In genomic region chr19:53430356-53430755, GRCm38 (mm10) we compare ENCODE assay signal across 12 mouse cellular contexts. TPM values are rescaled to one million over a fixed set of nuclear protein-coding genes. Genes with fewer than 3 reads are reported as not detected.
DNase-seq lines count a peak whose midpoint lies in the region; ATAC-seq lines count a peak whose summit lies in the region.
"Had no signal": no experiment of that assay in that cellular context is flagged by ENCODE, and none has a peak within 500 bp of the region (broad histone marks: within the 10 kb centered on the region; RNA-seq: fewer than 3 reads in every experiment).

No protein-coding gene starts in this region.

- no peak overlapping the region for H3K4me3 ChIP-seq in midbrain, embryonic 13.5 days (replicated peaks)
- H3K4me3 ChIP-seq in midbrain, embryonic 10.5 days = no peak overlapping the region
- H3K4me3 ChIP-seq in hindbrain, embryonic 13.5 days = no peak overlapping the region
- H3K4me3 ChIP-seq in heart, embryonic 11.5 days (ENCODE audit: low read depth, low read length) = no peak overlapping the region
- H3K4me3 ChIP-seq: liver, embryonic 13.5 days; myocyte had no signal

- H3K27me3 ChIP-seq in midbrain, embryonic 13.5 days = no peaks in the 10 kb centered on the region; the same call in 1 of the 2 replicates
- no peaks in the 10 kb centered on the region for H3K27me3 ChIP-seq in midbrain, embryonic 10.5 days (ENCODE audit: low read depth, poor library complexity, severe bottlenecking)
- H3K27me3 ChIP-seq in hindbrain, embryonic 13.5 days = 0 out of 2 replicates have a peak, but pooled peaks cover 8% of the 10 kb centered on the region
- no peaks in the 10 kb centered on the region for H3K27me3 ChIP-seq in heart, embryonic 11.5 days (ENCODE audit: control insufficient read depth, insufficient read depth, low read length)
- H3K27me3 ChIP-seq: liver, embryonic 13.5 days had no signal

- H3K9ac ChIP-seq in midbrain, embryonic 13.5 days (replicated peaks) = no peak overlapping the region
- no peak overlapping the region for H3K9ac ChIP-seq in hindbrain, embryonic 13.5 days
- H3K9ac ChIP-seq in heart, embryonic 11.5 days (ENCODE audit: low read depth, low read length) = no peak overlapping the region
- H3K9ac ChIP-seq: liver, embryonic 13.5 days had no signal

- intact Hi-C loops in left cerebral cortex, postnatal 25 days (cut with DNase I) = loop anchor here (1.0 kb wide), 1 partner anchor 39 kb away; no protein-coding TSS in a partner anchor

- H3K36me3 ChIP-seq in midbrain, embryonic 13.5 days = no peaks in the 10 kb centered on the region
- H3K36me3 ChIP-seq in midbrain, embryonic 10.5 days = no peaks in the 10 kb centered on the region
- no peaks in the 10 kb centered on the region for H3K36me3 ChIP-seq in hindbrain, embryonic 13.5 days
- H3K36me3 ChIP-seq in heart, embryonic 11.5 days (ENCODE audit: control insufficient read depth, insufficient read depth, low read length) = no peaks in the 10 kb centered on the region
- H3K36me3 ChIP-seq: liver, embryonic 13.5 days had no signal

- DNase-seq in midbrain, embryonic 10.5 days (ENCODE audit: low spot score) = no peak
- peak; percentile 72 to 95 for DNase-seq in left cerebral cortex, postnatal 25 days (ENCODE audit: low spot score in 2 of 2)
- no peak for DNase-seq in embryo, embryonic 9.5 days (ENCODE audit: extremely low spot score)
- DNase-seq: liver, embryonic 13.5 days had no signal

- peak; percentile 81 for ATAC-seq in midbrain, embryonic 13.5 days
- peak; percentile 77 for ATAC-seq in hindbrain, embryonic 13.5 days (ENCODE audit: low FRiP score)
- no peak for ATAC-seq in heart, embryonic 11.5 days (replicated peaks; ENCODE audit: insufficient number of reproducible peaks, low FRiP score, low TSS enrichment)
- no peak for ATAC-seq in erythroid progenitor cell, adult 5-6 weeks (replicated peaks; ENCODE audit: low FRiP score, poor library complexity, severe bottlenecking)
- no peak for ATAC-seq in inflammation-experienced regulatory T-cells, adult 6 months

- peaks cover 12% of the 10 kb centered on the region for H3K4me1 ChIP-seq in midbrain, embryonic 13.5 days (replicated peaks)
- peaks cover 20% of the 10 kb centered on the region for H3K4me1 ChIP-seq in midbrain, embryonic 10.5 days
- peaks cover 21% of the 10 kb centered on the region for H3K4me1 ChIP-seq in hindbrain, embryonic 13.5 days (replicated peaks)
- H3K4me1 ChIP-seq in heart, embryonic 11.5 days (ENCODE audit: control insufficient read depth, insufficient read depth, low read length) = peaks cover 13% of the 10 kb centered on the region
- H3K4me1 ChIP-seq: liver, embryonic 13.5 days had no signal

- H3K27ac ChIP-seq in midbrain, embryonic 13.5 days = peak overlapping the region; percentile 35
- H3K27ac ChIP-seq in midbrain, embryonic 10.5 days (replicated peaks) = no peak overlapping the region
- H3K27ac ChIP-seq in hindbrain, embryonic 13.5 days = peak overlapping the region; percentile 68
- no peak overlapping the region for H3K27ac ChIP-seq in heart, embryonic 11.5 days (ENCODE audit: low read depth, low read length)
- H3K27ac ChIP-seq: liver, embryonic 13.5 days had no signal

- H3K9me3 ChIP-seq in midbrain, embryonic 13.5 days = no peaks in the 10 kb centered on the region
- H3K9me3 ChIP-seq in midbrain, embryonic 10.5 days (replicated peaks) = no peaks in the 10 kb centered on the region
- H3K9me3 ChIP-seq in hindbrain, embryonic 13.5 days = no peaks in the 10 kb centered on the region
- no peaks in the 10 kb centered on the region for H3K9me3 ChIP-seq in heart, embryonic 11.5 days (replicated peaks; ENCODE audit: control insufficient read depth, low read length)
- H3K9me3 ChIP-seq: liver, embryonic 13.5 days had no signal

- 50% methylated on average over 9 of the region's 9 CpGs for WGBS in midbrain, embryonic 13.5 days
- 83% methylated on average over 9 of the region's 9 CpGs for WGBS in midbrain, embryonic 10.5 days
- 38% methylated on average over 9 of the region's 9 CpGs for WGBS in hindbrain, embryonic 13.5 days
- WGBS in heart, embryonic 11.5 days (ENCODE audit: insufficient replicate concordance) = 62% methylated on average over 9 of the region's 9 CpGs

- no peak overlapping the region for H3K4me2 ChIP-seq in midbrain, embryonic 13.5 days (replicated peaks)
- 0 out of 2 replicates have a peak overlapping the region, but pooled peaks have one; percentile 7 for H3K4me2 ChIP-seq in hindbrain, embryonic 13.5 days
- no peak overlapping the region for H3K4me2 ChIP-seq in heart, embryonic 11.5 days
- H3K4me2 ChIP-seq: liver, embryonic 13.5 days had no signal

RNA-seq across cellular contexts. Expression of gene Smndc1, which starts 40.0 kb away (rescaled TPM):
- polyA plus RNA-seq in midbrain, embryonic 13.5 days (2015; fragmentation: Nextera tagmentation; extraction: Ambion mirVana) = 42.6 and 46.8 TPM in 2 replicates
- 44.4 and 45.0 TPM in 2 replicates for polyA plus RNA-seq in midbrain, embryonic 10.5 days (2016; fragmentation: Nextera tagmentation; extraction: Ambion mirVana)
- 38.7 and 41.6 TPM in 2 replicates for polyA plus RNA-seq in hindbrain, embryonic 13.5 days (2015; fragmentation: Nextera tagmentation; extraction: Ambion mirVana)
- total RNA-seq in left cerebral cortex, postnatal 25 days (2021) = 10 to 100 TPM; 36.6 to 37.6 TPM
- polyA plus RNA-seq in heart, embryonic 11.5 days (2014; fragmentation: Nextera tagmentation; extraction: Ambion mirVana) = 38.4 and 40.0 TPM in 2 replicates
- 43.6 and 54.9 TPM in 2 replicates for total RNA-seq in erythroid progenitor cell, adult 5-6 weeks (2015; ENCODE audit: low replicate concordance)
- 31.5 and 32.0 TPM in 2 replicates for total RNA-seq in erythroid progenitor cell, adult 5-6 weeks (2017; ENCODE audit: low replicate concordance)
- polyA plus RNA-seq in inflammation-experienced regulatory T-cells, adult 6 months (2017; shearing (Covaris generic)) = 10 to 100 TPM; 30.1 to 38.6 (median 34.9) TPM

RNA-seq across cellular contexts. Expression of gene Gm10197, which starts 58.8 kb away (rescaled TPM):
- not detected in 2 replicates for polyA plus RNA-seq in midbrain, embryonic 13.5 days (2015; fragmentation: Nextera tagmentation; extraction: Ambion mirVana)
- polyA plus RNA-seq in midbrain, embryonic 10.5 days (2016; fragmentation: Nextera tagmentation; extraction: Ambion mirVana) = 2.1 and 4.3 TPM in 2 replicates
- not detected in 2 replicates for polyA plus RNA-seq in hindbrain, embryonic 13.5 days (2015; fragmentation: Nextera tagmentation; extraction: Ambion mirVana)
- total RNA-seq in left cerebral cortex, postnatal 25 days (2021) = not detected
- polyA plus RNA-seq in heart, embryonic 11.5 days (2014; fragmentation: Nextera tagmentation; extraction: Ambion mirVana) = 2.1 and 3.5 TPM in 2 replicates
- not detected in 2 replicates for total RNA-seq in erythroid progenitor cell, adult 5-6 weeks (2015; ENCODE audit: low replicate concordance)
- not detected in 2 replicates for total RNA-seq in erythroid progenitor cell, adult 5-6 weeks (2017; ENCODE audit: low replicate concordance)
- polyA plus RNA-seq in inflammation-experienced regulatory T-cells, adult 6 months (2017; shearing (Covaris generic)) = not detected
- polyA plus RNA-seq: C2C12; liver, embryonic 13.5 days; myocyte; testis, adult 2 months had no signal

Comparison
In these comparisons a context has a peak if more than half of its experiments do, and no peak if none do; other contexts are left out.
1. H3K27ac ChIP-seq: peak in midbrain, embryonic 13.5 days (single experiment) and hindbrain, embryonic 13.5 days (single experiment); none in midbrain, embryonic 10.5 days (single experiment) and heart, embryonic 11.5 days (single experiment).
2. ATAC-seq: peak in midbrain, embryonic 13.5 days (single experiment) and hindbrain, embryonic 13.5 days (single experiment); none in heart, embryonic 11.5 days (single experiment), erythroid progenitor cell, adult 5-6 weeks (single experiment) and inflammation-experienced regulatory T-cells, adult 6 months (single experiment).
3. DNase-seq: peak in left cerebral cortex, postnatal 25 days (2 of 2); none in midbrain, embryonic 10.5 days (single experiment) and embryo, embryonic 9.5 days (single experiment).